Mouse (Mus musculus): ENCODE data around the gene Chrd. TPM values are rescaled to one million over a fixed set of nuclear protein-coding genes. Genes with fewer than 3 reads are reported as not detected.

The Chrd gene
- polyA plus RNA-seq, 1 experiment from 2014 or later: 0.37 TPM

DNA sequence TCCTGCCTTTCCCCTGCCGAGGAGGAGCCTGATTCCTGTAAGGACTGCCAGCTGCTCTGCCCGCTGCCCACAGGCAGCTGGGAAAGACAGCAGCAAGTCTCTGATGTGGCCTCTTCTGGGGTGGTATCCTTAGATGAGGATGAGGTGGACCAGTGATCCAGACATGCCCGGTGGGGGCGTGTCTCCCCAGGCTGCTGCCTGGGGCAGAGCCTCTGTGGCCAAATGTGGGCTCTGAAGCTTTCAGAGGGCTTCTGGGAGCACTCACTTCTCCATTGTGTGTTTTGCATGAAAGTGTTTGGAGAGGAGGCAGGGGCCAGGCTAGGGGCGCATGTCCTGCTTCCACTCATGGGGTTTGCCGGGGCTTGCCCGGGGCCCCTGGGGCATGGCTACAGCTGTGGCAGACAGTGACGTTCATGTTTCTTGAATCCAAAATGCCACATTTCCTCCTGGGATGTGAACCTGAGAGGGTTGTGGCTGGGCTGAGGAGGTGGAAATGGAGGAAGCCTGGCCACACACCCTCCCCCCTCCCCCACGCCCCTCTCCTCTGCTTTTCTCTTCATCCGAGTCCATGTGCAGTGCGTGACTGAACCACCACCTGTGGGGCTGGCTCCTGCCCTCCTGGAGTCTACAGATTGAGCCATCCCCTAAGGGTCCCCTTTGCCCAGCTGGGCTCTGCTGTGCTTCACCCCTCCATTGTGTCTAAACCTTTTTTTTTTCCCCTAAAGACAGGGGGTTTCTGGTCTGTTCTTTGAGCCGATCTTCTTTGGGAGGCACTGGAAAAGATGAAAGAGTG, 31.0 kb upstream of the Chrd start:
- Histone ChIP-seq H3K4me2 (peak overlapping the region; percentile 65), H3K27ac (replicated peaks) (peak overlapping the region; percentile 91), H3K36me3 (replicated peaks) (peaks cover 15% of the 10 kb centered on the region; the same call in 1 of the 2 replicates), H3K27me3 (peaks cover 29% of the 10 kb centered on the region), H3K9me3 (replicated peaks) (no peaks in the 10 kb centered on the region), H3K9ac (peak overlapping the region; percentile 54), H3K4me3 (replicated peaks) (peak overlapping the region; percentile 21), H3K4me1 (replicated peaks) (peaks cover 57% of the 10 kb centered on the region)
- WGBS (ENCODE audit: insufficient replicate concordance): 32% methylated on average over 12 of the region's 12 CpGs
- no peak for ATAC-seq (ENCODE audit: insufficient read depth)

DNA sequence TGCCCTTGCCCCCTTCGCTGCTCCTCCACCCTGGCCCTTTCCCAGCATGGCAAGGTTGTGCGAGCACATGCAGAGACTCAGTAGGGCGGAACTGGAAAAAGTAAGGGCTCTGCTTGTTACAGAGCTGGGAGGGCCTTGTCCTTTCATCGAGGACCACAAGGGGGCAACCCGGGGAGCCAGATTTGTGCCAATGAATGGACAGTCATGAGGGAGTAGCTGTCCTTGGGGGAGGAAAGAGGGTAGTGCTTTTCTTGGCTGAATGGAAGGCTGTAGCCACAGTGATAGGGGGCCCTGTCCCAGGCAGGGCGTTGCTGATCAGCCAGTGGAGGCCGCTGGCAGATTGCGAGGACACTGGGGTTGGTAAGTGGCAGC, 30.4 kb upstream of the Chrd start:
- Histone ChIP-seq H3K4me1 (replicated peaks) (peaks cover 63% of the 10 kb centered on the region), H3K9ac (peak overlapping the region; percentile 54), H3K4me2 (peak overlapping the region; percentile 65), H3K27ac (replicated peaks) (peak overlapping the region; percentile 91), H3K27me3 (peaks cover 24% of the 10 kb centered on the region), H3K4me3 (replicated peaks) (peak overlapping the region; percentile 21), H3K9me3 (replicated peaks) (no peaks in the 10 kb centered on the region), H3K36me3 (replicated peaks) (peaks cover 20% of the 10 kb centered on the region)
- WGBS (ENCODE audit: insufficient replicate concordance): 3% methylated on average over 8 of the region's 8 CpGs
- peak; percentile 80 for ATAC-seq (ENCODE audit: insufficient read depth)

DNA sequence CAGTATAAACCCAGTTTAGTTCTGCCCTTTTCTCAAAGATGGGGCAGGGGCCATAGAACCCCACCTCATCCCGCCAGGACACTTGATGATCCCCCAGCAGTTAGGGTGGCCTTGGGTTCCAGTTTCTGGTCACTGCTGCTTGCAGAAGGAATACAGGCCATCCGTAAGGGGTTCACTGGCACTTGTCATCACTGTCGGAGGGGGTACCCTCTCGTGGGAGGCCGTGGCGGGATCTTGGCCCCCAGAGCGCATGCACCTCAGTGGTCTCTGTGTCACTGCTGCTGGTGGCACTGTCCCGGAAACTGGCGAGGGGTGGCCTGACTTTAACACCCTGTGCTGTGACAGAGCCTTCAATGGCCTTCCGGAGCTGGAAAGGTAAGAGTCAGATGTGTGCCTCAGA, 29.9 kb upstream of the Chrd start:
- WGBS (ENCODE audit: insufficient replicate concordance): 73% methylated on average over 10 of the region's 10 CpGs
- peak overlapping the region; percentile 21 for H3K4me3 ChIP-seq (replicated peaks)
- H3K9me3 ChIP-seq (replicated peaks): no peaks in the 10 kb centered on the region
- peak overlapping the region; percentile 54; the same call in 1 of the 2 replicates for H3K9ac ChIP-seq
- peaks cover 69% of the 10 kb centered on the region for H3K4me1 ChIP-seq (replicated peaks)
- no peak for ATAC-seq (ENCODE audit: insufficient read depth)
- H3K4me2 ChIP-seq: peak overlapping the region; percentile 65
- peak overlapping the region; percentile 91 for H3K27ac ChIP-seq (replicated peaks)
- H3K27me3 ChIP-seq: peaks cover 18% of the 10 kb centered on the region
- peaks cover 25% of the 10 kb centered on the region for H3K36me3 ChIP-seq (replicated peaks)

DNA sequence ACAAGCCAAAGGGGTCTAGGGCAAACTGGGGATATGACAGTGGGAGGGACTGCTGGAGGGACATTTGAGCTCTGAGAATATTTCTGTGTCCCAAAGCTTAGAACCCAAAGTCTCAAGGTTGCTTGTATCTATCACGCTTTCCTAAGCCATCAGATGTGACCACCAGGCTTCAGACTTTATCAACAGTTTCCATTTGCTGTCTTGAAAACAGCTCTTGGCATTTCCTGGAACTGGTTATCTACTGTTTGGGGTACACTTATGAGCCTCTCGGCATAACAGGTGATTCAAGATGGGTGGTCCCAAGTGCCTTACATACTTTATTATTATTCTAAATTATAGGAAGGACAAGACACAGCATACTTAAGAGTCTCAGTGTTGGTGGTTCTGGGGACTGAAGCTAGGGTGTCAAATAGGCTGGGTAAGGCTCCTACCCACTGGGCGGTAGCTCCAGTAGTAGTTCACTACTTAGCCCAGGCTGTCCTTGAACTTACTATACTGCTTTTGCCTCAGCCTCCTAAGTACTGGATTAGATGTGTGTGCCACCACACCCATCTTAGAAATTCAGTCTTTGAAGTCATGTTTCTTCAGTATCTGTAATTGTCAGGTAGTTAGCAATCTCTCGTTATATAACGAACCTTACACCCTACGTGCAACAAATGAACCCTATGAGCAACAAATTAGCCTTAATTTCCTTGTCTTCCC, 29.1 kb upstream of the Chrd start:
- Histone ChIP-seq H3K27ac (replicated peaks) (peak overlapping the region; percentile 91), H3K9me3 (replicated peaks) (no peaks in the 10 kb centered on the region), H3K27me3 (peaks cover 10% of the 10 kb centered on the region), H3K9ac (peak overlapping the region; percentile 54; the same call in 1 of the 2 replicates), H3K36me3 (replicated peaks) (peaks cover 33% of the 10 kb centered on the region), H3K4me1 (replicated peaks) (peaks cover 75% of the 10 kb centered on the region), H3K4me2 (peak overlapping the region; percentile 65), H3K4me3 (replicated peaks) (peak overlapping the region; percentile 21)
- ATAC-seq (ENCODE audit: insufficient read depth): peak; percentile 76
- WGBS (ENCODE audit: insufficient replicate concordance): 27% methylated on average over 6 of the region's 6 CpGs

DNA sequence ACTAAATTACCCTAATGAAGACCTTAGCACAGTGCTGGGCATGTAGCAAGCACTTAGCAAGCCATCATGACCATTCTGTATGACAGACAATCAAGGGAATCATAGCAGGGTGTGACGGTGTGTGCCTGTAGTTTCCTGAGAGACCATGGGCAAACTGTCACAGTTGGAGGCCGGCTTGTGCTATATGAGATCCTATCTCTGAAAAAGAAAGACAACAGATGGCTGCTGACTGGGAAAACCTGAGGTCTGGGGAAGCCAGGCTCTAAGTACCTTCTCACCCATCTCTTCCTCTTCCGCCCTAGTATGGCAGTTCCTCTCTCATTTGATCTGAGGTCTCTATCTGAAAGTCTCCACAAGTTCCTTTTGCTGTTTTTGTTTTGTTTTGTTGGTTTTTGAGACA, 27.1 kb upstream of the Chrd start:
- Histone ChIP-seq H3K36me3 (replicated peaks) (peaks cover 52% of the 10 kb centered on the region), H3K4me1 (replicated peaks) (peaks cover 94% of the 10 kb centered on the region)

DNA sequence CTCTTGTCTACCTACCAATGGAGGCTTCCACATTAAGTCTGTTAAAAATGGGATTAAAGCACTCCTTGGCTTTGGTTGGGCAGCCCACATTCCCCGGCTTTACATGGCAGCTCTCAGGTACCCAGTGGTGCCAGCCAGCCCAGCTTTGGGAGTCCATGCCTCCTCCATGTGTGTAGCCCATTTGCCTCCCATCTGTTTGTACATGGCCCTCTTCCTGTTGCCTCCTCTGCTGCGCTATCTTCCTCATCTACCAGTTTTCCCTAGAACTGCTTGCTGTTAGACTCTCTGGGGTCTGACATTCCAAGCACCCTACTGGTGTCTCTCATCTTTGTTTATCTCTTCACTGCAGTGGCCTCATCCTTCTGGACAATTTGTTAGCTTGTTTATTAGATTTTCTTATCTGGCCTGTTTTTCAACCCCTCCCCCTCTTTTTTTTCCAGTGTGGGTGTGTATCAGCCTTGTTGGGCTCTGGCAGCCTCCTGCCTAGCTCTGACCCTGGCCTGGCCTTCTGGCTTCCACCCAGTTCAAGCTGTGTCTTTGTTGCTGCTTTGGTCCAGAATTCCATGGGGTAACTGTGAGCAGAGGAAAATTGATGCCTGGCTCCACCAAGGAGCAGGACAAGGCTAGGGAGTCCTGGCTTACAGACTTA, 26.4 kb upstream of the Chrd start:
- H3K4me2 ChIP-seq: peak overlapping the region; percentile 21; the same call in 1 of the 2 replicates

More for the DNA sequence above, 27.1 kb upstream of the Chrd start:
- H3K4me3 ChIP-seq (replicated peaks): no peak overlapping the region
- peak overlapping the region; percentile 91 for H3K27ac ChIP-seq (replicated peaks)
- 39% methylated on average over 3 of the region's 3 CpGs for WGBS (ENCODE audit: insufficient replicate concordance)
- no peak for ATAC-seq (ENCODE audit: insufficient read depth)
- no peak overlapping the region; the same call in 1 of the 2 replicates for H3K9ac ChIP-seq
- H3K4me2 ChIP-seq: no peak overlapping the region
- H3K27me3 ChIP-seq: peaks cover 6% of the 10 kb centered on the region
- H3K9me3 ChIP-seq (replicated peaks): no peaks in the 10 kb centered on the region

DNA sequence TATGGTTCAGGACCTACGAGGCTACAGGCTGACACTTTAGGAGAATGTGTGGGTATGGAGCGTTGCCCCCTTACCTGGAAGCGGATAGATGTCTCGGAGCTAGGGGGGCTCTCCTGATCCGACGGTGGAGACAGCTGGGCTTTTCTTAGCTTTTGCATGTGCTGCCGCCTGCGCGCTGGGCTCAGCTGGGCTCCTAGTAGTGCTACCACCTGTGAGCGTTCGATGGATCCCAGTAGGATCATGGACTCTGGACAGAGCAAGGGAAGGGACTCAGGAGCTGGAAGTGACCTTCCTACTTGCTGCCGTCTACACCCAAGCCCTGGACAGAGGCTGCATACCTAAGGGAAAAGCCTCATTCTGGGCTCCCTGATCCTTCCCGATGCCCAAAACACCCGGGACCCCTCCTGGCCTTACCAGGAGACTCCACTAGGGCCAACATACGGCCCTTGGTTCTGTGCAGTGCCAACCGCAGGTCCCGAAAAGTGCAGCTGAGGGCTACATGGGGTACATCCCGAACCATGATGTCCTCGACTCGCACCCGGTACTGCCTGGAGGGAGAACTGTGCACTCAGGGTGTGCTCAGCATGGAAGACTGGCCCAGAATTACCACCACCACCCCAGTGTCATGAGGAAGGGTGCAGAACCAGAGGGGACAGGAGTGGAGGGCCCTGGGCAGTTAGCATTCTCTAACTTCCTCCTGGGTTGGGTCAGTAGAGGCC, 24.5 kb upstream of the Chrd start:
- peak overlapping the region; percentile 91; the same call in 1 of the 2 replicates for H3K27ac ChIP-seq (replicated peaks)
- WGBS (ENCODE audit: insufficient replicate concordance): 88% methylated on average over 21 of the region's 21 CpGs

More for the DNA sequence above, 26.4 kb upstream of the Chrd start:
- Histone ChIP-seq H3K4me1 (replicated peaks) (peaks cover 98% of the 10 kb centered on the region), H3K9me3 (replicated peaks) (no peaks in the 10 kb centered on the region), H3K27me3 (peaks cover 3% of the 10 kb centered on the region), H3K9ac (peak overlapping the region; percentile 45; the same call in 1 of the 2 replicates), H3K4me3 (replicated peaks) (no peak overlapping the region), H3K36me3 (replicated peaks) (peaks cover 59% of the 10 kb centered on the region), H3K27ac (replicated peaks) (peak overlapping the region; percentile 91)
- 74% methylated on average over 2 of the region's 2 CpGs for WGBS (ENCODE audit: insufficient replicate concordance)
- peak; percentile 20; the same call in 1 of the 2 replicates for ATAC-seq (ENCODE audit: insufficient read depth)

DNA sequence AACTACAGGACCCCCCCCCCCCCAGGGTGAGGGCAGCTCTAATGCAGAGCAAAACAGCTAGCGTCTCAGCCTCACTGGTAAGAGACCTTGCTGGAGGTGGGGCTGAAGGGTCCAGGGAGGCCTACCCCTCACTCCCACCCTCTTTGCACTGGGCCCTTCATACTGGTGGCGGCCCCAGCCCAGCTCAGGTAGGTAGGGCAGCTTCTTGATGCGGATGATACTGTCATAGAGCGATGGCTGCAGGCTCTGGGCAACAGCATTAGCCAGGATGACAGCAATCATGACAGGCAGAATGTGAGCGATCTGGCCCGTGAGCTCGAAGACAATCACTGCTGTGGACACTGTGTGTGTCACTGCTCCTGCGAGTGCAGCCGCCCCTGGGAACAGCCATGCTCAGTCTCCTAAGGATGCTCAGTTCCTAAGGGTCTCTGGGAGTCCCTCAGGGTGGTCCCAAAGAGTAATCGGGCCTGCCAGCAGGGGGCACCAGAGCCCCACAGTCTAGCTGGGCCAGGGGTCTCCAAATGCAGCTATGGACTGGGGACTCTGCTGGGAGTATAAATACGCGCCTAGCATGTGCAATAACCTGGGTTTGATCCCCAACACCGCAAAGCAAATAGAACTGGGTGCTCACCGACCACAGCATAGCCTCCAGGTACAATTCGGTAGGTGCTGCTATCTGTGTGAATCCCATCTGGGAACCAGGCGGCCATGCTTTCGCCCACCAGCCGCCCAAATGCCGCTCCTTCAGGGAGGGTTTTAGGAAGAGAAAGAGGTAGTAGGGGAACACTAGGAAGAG, 23.8 kb upstream of the Chrd start:
- H3K4me1 ChIP-seq (replicated peaks): peaks cover 98% of the 10 kb centered on the region
- H3K9me3 ChIP-seq (replicated peaks): no peaks in the 10 kb centered on the region
- H3K36me3 ChIP-seq (replicated peaks): peaks cover 67% of the 10 kb centered on the region
- 73% methylated on average over 19 of the region's 19 CpGs for WGBS (ENCODE audit: insufficient replicate concordance)
- H3K4me3 ChIP-seq (replicated peaks): no peak overlapping the region
- no peaks in the 10 kb centered on the region for H3K27me3 ChIP-seq
- ATAC-seq (ENCODE audit: insufficient read depth): no peak
- H3K27ac ChIP-seq (replicated peaks): no peak overlapping the region
- H3K4me2 ChIP-seq: no peak overlapping the region
- H3K9ac ChIP-seq: no peak overlapping the region

More for the DNA sequence above, 24.5 kb upstream of the Chrd start:
- H3K4me1 ChIP-seq (replicated peaks): peaks cover 98% of the 10 kb centered on the region
- H3K4me2 ChIP-seq: no peak overlapping the region
- peaks cover 67% of the 10 kb centered on the region for H3K36me3 ChIP-seq (replicated peaks)
- no peak for ATAC-seq (ENCODE audit: insufficient read depth)
- no peak overlapping the region for H3K4me3 ChIP-seq (replicated peaks)
- no peaks in the 10 kb centered on the region for H3K9me3 ChIP-seq (replicated peaks)
- H3K27me3 ChIP-seq: no peaks in the 10 kb centered on the region
- H3K9ac ChIP-seq: no peak overlapping the region

DNA sequence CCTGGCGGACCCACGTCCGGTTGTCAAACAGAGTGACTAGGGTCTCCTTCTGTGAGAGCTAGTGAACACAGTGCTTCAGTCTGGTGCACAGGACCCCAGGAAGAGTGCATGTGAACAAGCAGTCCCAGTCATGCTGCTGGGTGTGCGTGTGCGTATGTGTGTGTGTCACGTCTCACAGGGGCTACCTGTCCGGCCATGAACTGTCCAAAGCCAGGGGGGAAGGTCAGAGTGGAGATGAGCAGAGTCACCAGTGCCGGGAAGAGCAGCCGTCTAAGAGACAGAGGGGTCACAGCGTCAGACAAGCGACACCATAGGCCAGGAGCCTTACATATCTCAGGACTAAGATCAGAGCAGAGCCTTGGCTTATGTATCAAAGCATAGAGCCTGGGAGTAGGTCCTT, 22.6 kb upstream of the Chrd start:
- no peaks in the 10 kb centered on the region for H3K27me3 ChIP-seq
- no peak overlapping the region for H3K4me3 ChIP-seq (replicated peaks)
- no peak overlapping the region for H3K9ac ChIP-seq
- no peaks in the 10 kb centered on the region for H3K9me3 ChIP-seq (replicated peaks)
- H3K36me3 ChIP-seq (replicated peaks): peaks cover 67% of the 10 kb centered on the region
- H3K27ac ChIP-seq (replicated peaks): peak overlapping the region; percentile 82; the same call in 1 of the 2 replicates
- WGBS (ENCODE audit: insufficient replicate concordance): 91% methylated on average over 11 of the region's 11 CpGs
- no peak for ATAC-seq (ENCODE audit: insufficient read depth)
- peaks cover 98% of the 10 kb centered on the region for H3K4me1 ChIP-seq (replicated peaks)
- no peak overlapping the region for H3K4me2 ChIP-seq

DNA sequence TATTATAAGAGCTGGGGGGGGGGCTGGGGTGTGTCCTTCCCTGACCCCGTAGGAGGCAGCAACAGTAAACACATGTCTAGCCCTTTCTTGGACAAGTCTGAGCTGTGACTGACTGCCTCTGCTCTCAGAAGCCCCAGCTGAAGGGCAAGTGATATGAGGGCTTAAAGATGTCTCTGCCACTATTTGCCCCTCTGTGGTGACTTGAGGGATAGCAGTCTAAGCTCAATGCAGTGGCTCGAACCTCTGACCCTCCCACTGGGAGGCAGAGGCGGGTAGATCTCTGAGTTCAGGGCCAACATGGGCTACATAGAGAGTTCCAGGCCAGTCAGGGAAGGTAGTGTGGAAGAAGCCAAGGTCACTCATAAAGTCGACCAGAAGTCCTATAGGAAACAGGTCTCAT, 22.1 kb upstream of the Chrd start:
- Histone ChIP-seq H3K4me1 (replicated peaks) (peaks cover 98% of the 10 kb centered on the region), H3K9me3 (replicated peaks) (no peaks in the 10 kb centered on the region), H3K4me3 (replicated peaks) (no peak overlapping the region), H3K27me3 (no peaks in the 10 kb centered on the region), H3K9ac (no peak overlapping the region), H3K36me3 (replicated peaks) (peaks cover 67% of the 10 kb centered on the region), H3K4me2 (no peak overlapping the region), H3K27ac (replicated peaks) (peak overlapping the region; percentile 82; the same call in 1 of the 2 replicates)
- ATAC-seq (ENCODE audit: insufficient read depth): no peak
- WGBS (ENCODE audit: insufficient replicate concordance): 53% methylated on average over 4 of the region's 4 CpGs
